Mouse (Mus musculus) cerebellum, postnatal 4 days (tissue): ENCODE data around the gene Plxna2.

Source experiments
- DNase-seq, 2 experiments: peaks; one replicate each; pipeline ENCODE4 v3.0.0; 2022; ENCODE audit warnings: low spot score in 2 of 2, mixed read lengths in 1 of 2

Gene Plxna2

DNA sequence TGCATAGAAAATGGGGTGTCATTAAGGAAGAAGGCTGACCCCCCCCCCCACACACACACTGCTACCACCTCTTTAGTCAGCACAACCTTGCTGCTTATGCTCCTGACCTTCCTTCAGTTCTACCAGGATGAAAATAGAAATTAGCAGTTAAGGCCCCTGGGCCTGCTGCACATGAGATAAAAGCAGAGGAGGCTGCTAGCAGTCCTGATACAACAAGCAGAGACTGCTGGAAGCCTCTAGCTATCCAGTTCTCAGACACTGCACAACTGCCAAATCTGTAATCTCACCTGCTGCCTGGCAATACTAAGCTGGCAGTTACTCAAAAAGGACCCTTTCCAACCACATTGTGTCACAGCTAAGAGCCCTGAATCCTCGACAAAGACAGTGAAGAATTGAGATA lies 197.5 kb downstream of the Plxna2 start:
- peak in 1 of 2 experiments; percentile 6 for DNase-seq

- DNase-seq, result peak; percentile 49 to 75
Observed at GRCm38 (mm10) chr1:194816913-194817312, 198.9 kb downstream of the Plxna2 start.

DNA sequence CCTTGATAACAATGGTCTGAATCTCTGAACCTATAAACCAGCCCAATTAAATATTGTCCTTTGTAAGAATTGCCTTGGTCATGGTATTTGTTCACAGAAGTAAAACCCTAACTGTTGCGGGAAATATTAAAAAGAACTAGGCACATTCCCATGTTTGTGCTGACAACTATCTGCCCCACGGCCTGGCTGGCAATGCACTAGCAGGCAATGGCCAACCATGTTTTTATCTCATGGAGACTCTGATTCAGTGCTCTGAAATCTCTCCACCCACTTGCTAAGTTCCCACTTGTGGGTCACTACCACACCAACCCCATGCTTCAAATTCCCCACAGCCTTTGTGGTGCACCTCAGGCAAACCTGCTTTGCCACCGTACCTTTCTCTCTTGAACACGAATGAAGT lies 202.9 kb downstream of the Plxna2 start:
- no peak for DNase-seq

DNA sequence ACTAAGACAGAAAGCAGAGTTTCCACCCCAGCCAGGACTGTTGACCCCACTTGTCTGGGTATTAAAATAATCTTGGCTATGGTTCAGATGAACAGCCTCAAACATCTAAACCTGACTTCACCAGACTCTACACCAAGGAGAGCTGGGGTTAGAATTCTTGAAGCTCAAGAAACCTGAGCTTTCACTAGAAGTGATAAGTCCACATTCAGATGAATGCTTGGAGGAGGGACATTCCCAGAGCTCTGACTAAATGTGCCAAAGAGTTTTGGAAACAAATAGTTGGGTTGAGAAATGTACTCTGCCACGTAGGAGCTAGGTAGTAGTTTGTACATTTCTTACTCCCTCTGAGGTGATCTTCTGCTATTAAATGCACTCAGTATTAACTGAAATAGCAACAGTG lies 203.7 kb downstream of the Plxna2 start:
- DNase-seq, result no peak

- no peak for DNase-seq
Observed at GRCm38 (mm10) chr1:194828316-194828715, 210.3 kb downstream of the Plxna2 start.

GRCm38 (mm10) chr1:194835238-194835637 lies 217.2 kb downstream of the Plxna2 start:
- no peak for DNase-seq

DNA sequence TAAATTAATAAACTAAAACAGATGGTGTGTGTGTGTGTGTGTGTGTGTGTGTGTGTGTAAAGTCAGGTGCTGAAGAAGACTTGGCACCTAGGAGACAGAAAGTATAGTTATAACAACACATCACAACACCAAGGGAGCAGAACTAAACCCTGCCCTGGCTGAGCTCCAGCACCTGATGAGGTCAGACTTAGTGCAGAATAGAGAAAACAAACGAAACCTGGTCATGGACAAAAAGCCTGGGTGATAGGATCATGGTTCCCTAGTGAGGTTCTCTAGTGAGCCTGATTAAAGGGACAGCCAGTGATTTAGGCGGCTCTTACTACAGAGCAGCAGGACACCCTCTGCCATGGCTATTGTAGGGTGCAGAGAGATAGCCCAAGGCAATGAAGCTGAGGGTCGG lies 218.2 kb downstream of the Plxna2 start:
- DNase-seq, result no peak

GRCm38 (mm10) chr1:194836671-194837070 lies 218.7 kb downstream of the Plxna2 start:
- DNase-seq, result no peak

GRCm38 (mm10) chr1:194839230-194839910 lies 221.4 kb downstream of the Plxna2 start:
- DNase-seq, result peak in 1 of 2 experiments; percentile 42

GRCm38 (mm10) chr1:194843020-194843419 lies 225.0 kb downstream of the Plxna2 start:
- DNase-seq, result no peak

- DNase-seq, result no peak
Observed at GRCm38 (mm10) chr1:194847014-194847413, 229.0 kb downstream of the Plxna2 start.

GRCm38 (mm10) chr1:194851242-194852064 lies 233.4 kb downstream of the Plxna2 start:
- no peak for DNase-seq

DNA sequence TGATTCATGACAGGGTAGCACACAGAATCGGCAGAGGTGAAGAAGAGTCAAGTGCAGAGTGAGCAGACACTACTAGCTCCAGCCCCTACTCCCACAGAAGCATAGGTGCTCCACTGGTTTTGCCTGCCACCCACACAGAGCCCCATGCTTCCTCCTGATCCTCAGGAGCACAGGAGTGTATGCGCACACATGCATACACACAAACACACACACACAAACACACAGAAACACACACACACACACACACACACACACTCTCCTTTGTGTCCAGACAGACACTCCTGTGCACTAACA lies 234.0 kb downstream of the Plxna2 start:
- DNase-seq, result no peak
